Mouse (Mus musculus) monocyte, adult 2 months (primary cell): ENCODE measurements around the gene Hace1.

ENCODE experiments used
- DNase-seq, 2 experiments: peaks; one replicate each; pipeline ENCODE4 v3.0.0; 2022; ENCODE audit warnings: low spot score in 2 of 2, low read depth in 1 of 2

Gene Hace1

GRCm38 (mm10) chr10:45695522-45695921 is 117.9 kb downstream of the Hace1 start:
- no peak for DNase-seq

GRCm38 (mm10) chr10:45698930-45699329 is 121.3 kb downstream of the Hace1 start:
- no peak for DNase-seq

GRCm38 (mm10) chr10:45706849-45707248 is 129.2 kb downstream of the Hace1 start:
- DNase-seq = no peak

- no peak for DNase-seq
Observed at GRCm38 (mm10) chr10:45710848-45711247, 133.2 kb downstream of the Hace1 start.

GRCm38 (mm10) chr10:45711348-45711747 is 133.7 kb downstream of the Hace1 start:
- no peak for DNase-seq
